Mouse (Mus musculus): ENCODE measurements around the gene Rassf4.
"Not testable (repeated sequence)": the region's sequence is repeated elsewhere in the genome, so short reads cannot be mapped to it uniquely, and the experiment has no call there.

Rassf4 gene

DNA sequence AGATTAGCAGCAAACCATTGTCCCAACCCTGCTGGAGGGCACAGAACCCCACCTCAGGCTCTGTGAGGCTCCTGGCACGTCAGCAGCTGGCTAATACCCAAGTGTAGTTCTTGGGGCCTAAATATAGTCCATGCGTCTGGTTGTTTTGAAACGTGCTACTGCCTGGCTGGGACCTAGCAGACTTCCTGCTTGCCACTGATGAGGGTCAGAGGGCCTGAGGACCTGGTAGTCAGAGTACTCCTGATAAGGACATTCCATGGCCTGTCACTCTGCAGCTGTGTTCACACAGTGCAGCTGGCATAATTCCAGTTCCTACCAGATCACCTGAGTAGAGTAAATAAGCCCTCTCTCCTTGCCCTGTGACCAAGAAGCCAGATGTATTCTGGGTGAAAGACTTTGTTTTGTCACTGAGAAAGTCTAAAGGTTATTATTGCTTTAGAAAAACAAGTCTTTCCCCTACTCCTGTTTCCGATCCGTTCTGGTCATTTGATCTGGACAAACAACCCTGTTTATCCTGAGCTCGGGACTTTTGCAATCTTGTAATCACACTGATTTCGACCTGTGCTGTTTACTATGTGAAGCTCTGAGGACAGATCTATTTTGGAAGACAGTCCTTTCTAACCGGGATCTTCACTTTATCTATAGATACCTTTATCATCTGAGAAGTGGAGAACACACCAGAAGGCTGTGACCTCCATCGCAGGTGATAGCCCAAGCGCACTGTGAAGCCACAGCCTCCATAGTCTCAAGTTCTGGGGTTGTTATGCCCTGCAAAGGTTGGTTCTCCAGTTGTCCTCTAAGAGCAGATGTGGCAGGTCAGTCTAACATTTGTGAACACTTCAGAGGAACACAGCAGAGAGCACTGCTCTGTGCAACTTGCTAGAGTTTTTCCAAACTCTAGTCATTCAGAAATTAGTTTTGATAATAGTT, 38.2 kb downstream of the Rassf4 start:
- DNase-seq = peak; percentile 84

DNA sequence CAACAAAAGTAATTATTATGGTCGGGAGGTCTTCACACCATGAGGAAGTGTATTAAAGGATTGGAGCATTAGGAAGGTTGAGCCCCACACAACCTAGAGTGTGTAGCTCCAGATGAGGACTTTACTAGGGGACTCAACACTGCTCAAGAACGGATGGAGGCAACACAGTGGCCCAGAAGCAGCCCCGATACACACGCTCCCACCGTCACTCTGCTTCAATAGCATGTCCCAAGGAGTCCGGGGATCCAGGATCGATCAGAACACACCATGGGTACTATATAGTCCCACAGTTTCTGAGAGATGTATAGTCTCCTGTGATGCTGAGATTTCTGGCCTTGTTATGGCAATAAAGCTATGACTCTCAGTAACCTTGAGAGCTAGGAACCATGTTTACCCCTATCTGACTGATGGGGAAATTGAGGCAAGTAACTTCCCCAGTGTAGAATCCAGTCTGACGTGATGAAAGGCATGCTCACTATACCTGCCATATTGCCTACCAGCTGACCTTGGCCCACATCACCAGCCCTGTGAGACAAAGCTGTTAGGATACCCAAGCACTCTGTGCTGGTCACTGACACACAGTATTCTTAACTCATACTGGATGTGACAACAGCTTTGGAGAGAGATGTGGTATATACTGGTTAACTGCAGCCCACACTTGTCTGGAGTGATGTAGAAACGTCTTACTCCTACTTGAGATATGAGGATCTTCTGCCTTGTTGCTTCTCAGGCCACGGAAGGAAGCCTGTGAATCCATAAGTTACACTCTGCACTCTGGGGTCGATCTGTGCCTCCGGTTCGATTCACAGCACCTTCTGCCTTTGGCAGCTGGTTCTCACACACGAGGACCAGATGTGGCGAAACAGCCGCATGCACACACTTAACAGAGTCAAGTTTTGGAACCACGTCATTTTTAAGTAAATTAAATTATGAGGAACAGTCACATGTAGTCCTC, 39.7 kb downstream of the Rassf4 start:
- DNase-seq = no peak

DNA sequence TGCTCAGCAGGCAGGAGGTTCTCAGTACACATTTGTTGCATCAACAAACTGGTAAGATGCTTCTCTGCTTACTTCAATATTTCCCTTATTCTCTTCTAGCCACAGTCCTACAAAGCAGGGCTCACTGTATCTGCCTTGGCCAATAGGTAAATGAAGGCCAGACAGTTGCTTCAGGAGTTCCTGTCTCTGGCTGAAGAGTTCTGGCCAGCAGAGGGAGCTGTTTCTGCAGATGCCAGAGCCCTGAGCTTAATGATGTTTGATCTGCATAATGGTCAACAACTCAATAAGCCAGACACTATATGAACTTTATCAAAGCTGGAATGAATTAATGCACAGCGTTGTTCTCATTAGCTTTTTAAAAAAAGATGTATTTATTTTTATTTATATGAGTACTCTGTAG, 41.6 kb downstream of the Rassf4 start:
- peak; percentile 88 for DNase-seq

DNA sequence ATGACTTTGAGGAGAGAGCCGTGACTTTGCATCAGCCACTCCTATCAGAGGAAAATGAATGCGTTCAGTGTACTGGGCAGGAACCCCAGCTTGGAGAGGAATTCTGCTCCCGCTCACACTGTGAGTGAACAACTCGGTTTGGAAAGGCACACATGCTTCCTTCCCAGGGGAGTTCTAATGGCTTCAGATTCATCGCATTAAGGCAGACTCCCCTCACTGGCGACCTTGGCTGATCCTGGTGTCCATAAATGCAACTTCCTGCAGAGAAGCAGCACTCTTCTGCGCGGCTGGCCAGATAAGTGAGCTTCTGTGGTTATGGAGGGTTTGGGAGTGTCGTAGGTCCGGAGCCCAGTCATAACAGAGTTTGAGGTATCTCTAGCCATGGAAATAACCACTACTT, 44.0 kb downstream of the Rassf4 start:
- no peak for DNase-seq

DNA sequence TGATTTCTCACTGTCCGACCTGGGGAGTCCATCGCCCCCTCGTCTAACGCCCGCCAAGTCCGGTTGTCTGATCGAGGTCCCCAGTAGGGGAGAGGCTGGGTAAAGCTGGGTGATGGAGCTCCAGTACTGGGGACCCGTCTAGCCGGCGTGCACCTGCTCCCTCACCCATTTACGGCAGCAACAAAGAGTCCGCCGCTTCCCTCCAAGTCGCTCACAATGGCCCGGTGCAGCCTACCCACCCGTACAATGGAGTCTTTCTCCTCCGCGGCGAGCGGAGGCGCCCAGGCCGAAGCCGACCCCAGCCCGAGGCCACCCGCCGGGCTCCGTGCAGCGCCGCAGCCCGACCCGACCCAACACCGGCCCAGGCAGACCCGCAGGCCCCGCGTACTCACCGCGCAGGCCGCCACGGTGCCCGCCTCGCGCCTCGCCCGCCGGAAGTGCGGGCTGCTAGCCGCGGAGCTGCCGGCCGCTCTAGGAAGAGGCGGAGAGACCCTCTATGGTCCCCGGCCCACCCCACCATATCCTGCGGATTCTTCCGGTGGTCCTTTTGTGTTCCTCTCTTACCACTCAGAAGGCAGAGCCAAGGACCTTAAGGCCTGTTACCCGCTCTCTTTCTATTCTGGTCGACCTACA, 45.1 kb downstream of the Rassf4 start, which contains the start of gene Zfp422:
TSS of gene Zfp422 (minus strand) at position 461 of the 633 bp plus-strand sequence.
- peak; percentile 81 for DNase-seq

DNA sequence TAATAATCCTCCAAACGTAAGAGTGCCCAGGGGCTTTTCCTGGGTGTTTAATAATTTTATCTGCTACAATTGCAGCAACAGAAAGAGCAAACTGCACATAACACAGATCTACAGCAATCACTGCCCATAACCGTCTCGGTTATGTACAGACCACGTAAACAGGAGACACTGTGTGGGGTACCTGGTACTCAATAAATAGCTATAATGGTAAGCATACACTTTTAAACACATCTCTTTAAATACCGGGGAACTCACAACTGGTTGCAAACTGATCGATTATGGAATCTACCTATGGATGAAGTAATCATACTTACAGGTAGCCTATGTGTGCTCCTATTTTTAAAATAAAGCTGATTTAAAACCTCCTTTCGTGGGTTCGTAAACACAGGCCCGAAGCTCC, 45.7 kb downstream of the Rassf4 start:
- DNase-seq = no peak

DNA sequence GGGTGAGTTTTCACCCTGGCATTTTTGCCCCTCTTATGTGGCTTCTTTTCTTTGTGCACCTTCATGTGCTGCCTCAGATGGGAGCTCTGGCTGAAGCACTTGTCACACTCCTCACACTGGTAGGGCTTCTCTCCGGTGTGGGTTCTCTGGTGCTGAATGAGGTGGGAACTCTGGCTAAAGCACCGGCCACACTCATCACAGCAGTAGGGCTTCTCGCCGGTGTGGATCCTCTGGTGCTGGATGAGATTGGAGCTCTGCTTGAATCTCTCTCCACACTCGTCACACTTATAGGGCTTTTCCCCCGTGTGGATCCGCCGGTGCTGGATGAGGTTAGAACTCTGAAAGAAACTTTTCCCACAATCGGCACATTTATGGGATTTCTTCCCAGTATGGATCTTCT, 47.3 kb downstream of the Rassf4 start:
- DNase-seq = not testable (repeated sequence)

DNA sequence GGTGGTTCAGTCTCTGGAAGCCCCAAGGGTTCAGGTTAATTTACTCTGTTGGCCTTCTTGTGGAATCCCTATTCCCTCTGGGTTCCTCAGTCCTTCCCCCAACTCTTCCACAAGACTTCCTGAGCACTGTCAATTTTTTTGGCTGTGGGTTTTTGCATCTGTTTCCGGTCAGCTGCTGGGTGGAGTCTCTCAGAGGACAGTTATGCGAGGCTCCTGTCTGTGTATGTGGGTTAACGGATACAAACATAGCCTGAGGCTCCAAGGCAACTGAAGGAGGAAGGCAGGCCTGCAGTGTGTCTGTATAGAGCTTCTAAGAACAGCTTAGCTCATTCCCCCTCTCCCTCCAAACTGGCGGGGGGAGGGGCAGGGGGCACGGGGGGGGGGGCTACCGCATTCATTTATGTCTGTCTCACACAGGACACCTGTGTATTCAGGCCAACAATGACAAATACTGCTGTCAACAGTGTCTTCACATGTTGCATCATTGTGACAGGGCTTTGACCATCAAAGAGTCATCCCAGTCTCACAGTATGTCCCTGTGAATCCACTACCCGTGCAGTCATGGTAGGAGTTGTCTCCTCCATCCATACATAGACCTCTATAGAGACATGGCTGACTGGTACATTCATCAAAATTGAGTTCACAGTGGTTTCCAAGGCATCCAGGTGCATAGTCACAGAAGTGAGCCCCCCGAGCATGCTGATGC, 52.3 kb downstream of the Rassf4 start:
- DNase-seq = no peak

DNA sequence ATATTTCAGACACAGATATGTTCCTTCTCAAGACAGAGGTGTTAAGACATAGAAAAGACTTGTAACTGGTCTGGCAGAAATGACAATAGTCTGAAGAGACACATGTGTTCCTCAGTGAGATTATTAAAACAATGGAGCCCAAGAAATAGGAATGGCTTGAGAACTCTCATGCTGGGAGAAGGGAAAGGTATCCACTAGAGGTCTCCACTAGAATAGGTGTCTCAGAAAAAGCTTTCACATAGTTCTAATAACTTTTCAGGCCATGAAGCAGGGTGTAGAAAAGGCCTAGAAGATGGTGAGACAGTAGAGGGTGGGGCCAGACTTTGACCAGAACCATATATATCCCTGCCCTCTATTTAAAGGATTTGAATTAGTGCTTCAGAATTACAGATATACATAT, 55.7 kb downstream of the Rassf4 start:
- no peak for DNase-seq

DNA sequence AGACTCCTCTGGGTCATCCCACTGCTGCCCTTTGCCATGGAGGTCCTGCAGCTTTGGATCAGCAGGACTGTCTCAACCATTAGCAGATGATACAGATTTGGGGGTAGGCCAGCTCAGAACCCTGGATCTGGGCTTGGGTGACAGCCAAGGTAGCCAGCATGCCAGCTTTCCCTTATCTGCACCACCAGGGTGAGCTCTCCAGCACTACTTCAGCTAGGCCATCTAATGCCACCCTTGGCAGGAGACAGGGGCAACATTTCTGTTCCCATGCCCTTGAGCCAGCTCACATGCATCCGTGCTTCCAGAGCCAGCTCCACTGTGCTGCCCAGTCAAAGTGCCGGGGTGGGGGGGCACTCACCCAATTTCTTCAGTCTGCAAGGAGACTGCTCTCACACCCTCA, 58.0 kb downstream of the Rassf4 start:
- no peak for DNase-seq

DNA sequence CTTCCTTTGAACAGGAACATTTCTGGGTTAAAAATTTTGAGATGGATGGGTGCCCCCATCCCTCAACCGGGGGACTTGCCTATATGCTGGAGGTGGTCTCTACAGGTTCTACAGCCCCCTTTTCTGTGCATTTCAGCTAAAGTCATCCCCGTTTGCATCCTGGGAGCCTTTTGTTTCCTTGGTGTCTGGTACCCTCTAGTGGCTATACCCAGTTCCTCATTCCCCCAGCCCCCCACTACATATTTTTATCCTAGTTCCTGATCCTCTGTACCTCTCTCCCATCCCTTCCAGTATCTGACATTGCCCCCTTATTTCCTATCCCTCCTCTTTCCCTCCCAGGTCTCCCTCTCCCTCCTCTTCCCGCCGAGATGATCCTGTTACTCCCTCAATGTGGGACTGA, 66.5 kb downstream of the Rassf4 start:
- DNase-seq = no peak

DNA sequence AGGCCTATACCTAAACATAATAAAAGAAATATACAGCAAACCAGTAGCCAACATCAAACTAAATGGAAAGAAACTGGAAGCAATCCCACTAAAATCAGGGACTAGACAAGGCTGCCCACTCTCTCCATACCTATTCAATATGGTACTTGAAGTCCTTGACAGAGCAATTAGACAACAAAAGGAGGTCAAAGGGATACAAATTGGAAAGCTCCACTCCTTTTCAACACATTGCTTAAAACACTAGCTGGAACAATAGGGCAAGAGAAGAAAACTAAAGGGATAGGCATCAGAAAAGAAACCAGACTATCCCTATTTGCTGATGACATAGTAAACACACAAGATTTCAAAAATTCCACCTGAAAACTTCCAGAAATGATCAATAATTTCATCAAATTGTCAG, 72.8 kb downstream of the Rassf4 start:
- not testable (repeated sequence) for DNase-seq

DNA sequence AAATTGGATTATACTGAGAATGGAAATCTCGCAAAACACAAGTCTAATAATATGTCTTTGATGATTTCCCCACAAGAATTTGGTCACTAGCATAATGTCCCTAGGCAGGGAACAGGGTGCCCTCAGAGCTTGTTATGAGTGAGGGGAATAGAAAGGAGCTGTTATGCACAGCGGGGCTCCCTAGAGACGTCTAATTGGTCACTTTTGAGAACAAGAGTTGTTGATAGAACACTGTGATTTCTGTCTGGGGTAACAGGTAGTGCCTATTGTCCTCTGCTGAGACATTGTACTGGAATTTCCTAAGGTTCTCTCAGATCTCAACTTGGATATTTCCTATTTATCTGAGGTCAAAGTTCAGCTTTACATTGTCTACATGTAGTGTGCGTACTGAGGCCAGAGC, 89.7 kb downstream of the Rassf4 start, which contains the start of gene Olfr215:
TSS of gene Olfr215 (minus strand) at position 101 of the 400 bp plus-strand sequence.
- no peak for DNase-seq
